Mouse (Mus musculus) ES-E14 (cell line): ENCODE data around the gene Cbfa2t2. TPM values are rescaled to one million over a fixed set of nuclear protein-coding genes. Genes with fewer than 3 reads are reported as not detected.
A peak's percentile ranks its signal among the peaks of the same experiment; 100 is the strongest.

Source experiments
- DNase-seq: peaks from one replicate; pipeline ENCODE4 v3.0.0-alpha.2; 2013; ENCODE audit warnings: low read depth, low spot score
- H3K27ac ChIP-seq: 2 replicates; pipeline ENCODE4 v1.5.1; 2012; ENCODE audit warnings: low read depth, mild to moderate bottlenecking, low read length, moderate library complexity, mixed read lengths; ENCODE audit not compliant: poor library complexity, insufficient read depth, severe bottlenecking
- H3K36me3 ChIP-seq: 2 replicates; pipeline ENCODE4 v1.6.1; 2012; ENCODE audit warnings: mild to moderate bottlenecking, low read length, moderate library complexity, mixed read lengths; ENCODE audit not compliant: control insufficient read depth, poor library complexity, insufficient read depth, severe bottlenecking
- H3K4me1 ChIP-seq, 2 experiments: fragments of 150-350 bp in 1 of 2; sonication (generic) in 1 of 2; 2 replicates each; pipeline ENCODE4 v1.6.1; 2012; ENCODE audit warnings: low read length in 2 of 2, mild to moderate bottlenecking in 1 of 2, mixed read lengths in 1 of 2; ENCODE audit not compliant: control insufficient read depth in 2 of 2, insufficient read depth in 2 of 2, poor library complexity in 1 of 2
- H3K4me3 ChIP-seq, 2 experiments: fragments of 150-350 bp in 1 of 2; sonication (generic) in 1 of 2; 2 replicates each; pipeline ENCODE4 v1.5.1; 2012; ENCODE audit warnings: low read length in 2 of 2, low read depth in 1 of 2, mild to moderate bottlenecking in 1 of 2, mixed read lengths in 1 of 2; ENCODE audit not compliant: insufficient read depth in 1 of 2, poor library complexity in 1 of 2, severe bottlenecking in 1 of 2
- H3K9ac ChIP-seq: 2 replicates; pipeline ENCODE4 v1.6.1; 2012; ENCODE audit warnings: low read depth, mild to moderate bottlenecking, low read length, mixed read lengths; ENCODE audit not compliant: poor library complexity, insufficient read depth, severe bottlenecking
- H3K9me3 ChIP-seq: fragments of 150-350 bp; sonication (generic); 2 replicates; pipeline ENCODE4 v1.6.1; 2012; ENCODE audit warnings: low read depth, mild to moderate bottlenecking, low read length; ENCODE audit not compliant: control insufficient read depth, insufficient read depth
- CHD2 ChIP-seq: IDR thresholded peaks from 2 replicates; pipeline ENCODE4 v1.6.1; 2014; ENCODE audit warnings: mild to moderate bottlenecking, low read depth, low read length, inconsistent platforms
- HCFC1 ChIP-seq: IDR thresholded peaks from 2 replicates; pipeline ENCODE4 v1.6.1; 2012; ENCODE audit warnings: low read length, inconsistent platforms, borderline replicate concordance; ENCODE audit not compliant: insufficient read depth
- MAFK ChIP-seq: IDR thresholded peaks from 2 replicates; pipeline ENCODE4 v1.6.1; 2014; ENCODE audit warnings: mild to moderate bottlenecking, low read depth, low read length, inconsistent platforms; ENCODE audit not compliant: insufficient read depth
- ZC3H11A ChIP-seq: IDR thresholded peaks from 2 replicates; pipeline ENCODE4 v1.6.1; 2012; ENCODE audit warnings: low read depth, mild to moderate bottlenecking, inconsistent platforms, low read length, borderline replicate concordance
- ZNF384 ChIP-seq: IDR thresholded peaks from 2 replicates; pipeline ENCODE4 v1.6.1; 2012; ENCODE audit warnings: low read depth, low read length, inconsistent platforms
- in situ Hi-C, 2 experiments: fragments of 600-800 bp; cut with MboI; formaldehyde crosslinking; loops; one replicate each; pipeline ENCODE4 v1.15.1; 2025; ENCODE audit warnings: low sequenced_read_pairs in 2 of 2, inconsistent platforms in 1 of 2; ENCODE audit not compliant: unreplicated experiment in 2 of 2
- total RNA-seq: library from RNA; depleted of rRNA; stranded (reverse); fragments of 300-350 nt; gene quantifications from 2 replicates; pipeline ENCODE4 v1.2.3, GENCODE M21; 2012; rRNA removed

Gene Cbfa2t2
- total RNA-seq, 1 experiment = 37.6 TPM

- Histone ChIP-seq H3K4me1 (peaks cover 0 to 9% of the 10 kb centered on the region in 2 experiments; a peak in 1 of 4 replicates), H3K36me3 (no peaks in the 10 kb centered on the region), H3K27ac (no peak overlapping the region), H3K9me3 (no peaks in the 10 kb centered on the region), H3K4me3 (no peak overlapping the region), H3K9ac (no peak overlapping the region)
- no peak for DNase-seq
- no peak for TF ChIP-seq MAFK
- TF ChIP-seq ZNF384 = no peak
- TF ChIP-seq ZC3H11A = no peak
- no peak for TF ChIP-seq CHD2
- TF ChIP-seq HCFC1 = no peak
- in situ Hi-C loops = no loop called here
These were observed 147.9 kb downstream of the Cbfa2t2 start for GRCm38 (mm10) chr2:154583906-154584872.

- H3K9me3 ChIP-seq = no peaks in the 10 kb centered on the region
- no peak overlapping the region for H3K27ac ChIP-seq
- peaks cover 0 to 9% of the 10 kb centered on the region in 2 experiments; a peak in 1 of 4 replicates for H3K4me1 ChIP-seq
- TF ChIP-seq ZC3H11A = no peak
- TF ChIP-seq ZNF384 = no peak
- no peak for TF ChIP-seq HCFC1
- no peak for TF ChIP-seq MAFK
- no peak for TF ChIP-seq CHD2
- no peak overlapping the region for H3K4me3 ChIP-seq
- no peak for DNase-seq
- H3K36me3 ChIP-seq = no peaks in the 10 kb centered on the region
- in situ Hi-C loops = no loop called here
- no peak overlapping the region for H3K9ac ChIP-seq
These were observed 148.8 kb downstream of the Cbfa2t2 start for GRCm38 (mm10) chr2:154584931-154585601.

GRCm38 (mm10) chr2:154586405-154586804, 150.1 kb downstream of the Cbfa2t2 start:
- H3K27ac ChIP-seq = no peak overlapping the region
- peaks cover 0 to 9% of the 10 kb centered on the region in 2 experiments; a peak in 1 of 4 replicates for H3K4me1 ChIP-seq
- no peaks in the 10 kb centered on the region for H3K36me3 ChIP-seq
- no peaks in the 10 kb centered on the region for H3K9me3 ChIP-seq
- DNase-seq = no peak
- in situ Hi-C loops = no loop called here
- no peak overlapping the region for H3K4me3 ChIP-seq
- TF ChIP-seq ZC3H11A (peak; percentile 33; the same call in 1 of the 2 replicates), HCFC1 (no peak), MAFK (no peak)
- H3K9ac ChIP-seq = no peak overlapping the region

Other genes with a start within 250 kb of the Cbfa2t2 start
- 0.11 and 0.18 TPM in 2 replicates for gene Bpifb1, start 245.7 kb upstream of the Cbfa2t2 start, total RNA-seq
- 0.36 TPM in 1 of 2 replicates, not detected in the other for gene Bpifb5, start 212.7 kb upstream of the Cbfa2t2 start, total RNA-seq
- gene Bpifb9a, start 178.6 kb upstream of the Cbfa2t2 start, total RNA-seq = not detected in 2 replicates
- gene Bpifb9b, start 129.3 kb upstream of the Cbfa2t2 start, total RNA-seq = not detected in 2 replicates
- 30.0 and 33.2 TPM in 2 replicates for gene Cdk5rap1, start 63.5 kb upstream of the Cbfa2t2 start, total RNA-seq
- gene Snta1, start 28.4 kb upstream of the Cbfa2t2 start, total RNA-seq = 11.3 and 18.6 TPM in 2 replicates
- gene 1700003F12Rik, start 110.6 kb downstream of the Cbfa2t2 start, total RNA-seq = 1.7 and 1.9 TPM in 2 replicates
- gene Actl10, start 115.3 kb downstream of the Cbfa2t2 start, total RNA-seq = 0.45 and 1.2 TPM in 2 replicates
- 5.8 and 9.5 TPM in 2 replicates for gene Necab3, start 122.4 kb downstream of the Cbfa2t2 start, total RNA-seq
- 13.8 and 16.9 TPM in 2 replicates for gene E2f1, start 133.4 kb downstream of the Cbfa2t2 start, total RNA-seq
- gene Pxmp4, start 167.2 kb downstream of the Cbfa2t2 start, total RNA-seq = 8.6 and 10.5 TPM in 2 replicates
- gene Zfp341, start 176.8 kb downstream of the Cbfa2t2 start, total RNA-seq = 3.2 and 4.0 TPM in 2 replicates
- 0.67 TPM in 1 of 2 replicates, not detected in the other for gene 4930519P11Rik, start 177.0 kb downstream of the Cbfa2t2 start, total RNA-seq
- 60.4 and 94.3 TPM in 2 replicates for gene Chmp4b, start 215.2 kb downstream of the Cbfa2t2 start, total RNA-seq